Mouse (Mus musculus): ENCODE measurements around the gene Atp7b.
A peak's percentile ranks its signal among the peaks of the same experiment; 100 is the strongest.

Atp7b gene

GRCm38 (mm10) chr8:22059821-22060445, at the start of gene Atp7b:
Gene Atp7b (minus strand): TSS chr8:22060305.
- DNase-seq (ENCODE audit: low spot score in 2 of 2): peak in 1 of 2 experiments; percentile 55

GRCm38 (mm10) chr8:22107020-22107419, 46.9 kb upstream of the Atp7b start:
- DNase-seq (ENCODE audit: low spot score in 2 of 2): no peak

- no peak for DNase-seq (ENCODE audit: low spot score in 2 of 2)
These were observed 31.5 kb upstream of the Atp7b start for GRCm38 (mm10) chr8:22091568-22091967.

DNA sequence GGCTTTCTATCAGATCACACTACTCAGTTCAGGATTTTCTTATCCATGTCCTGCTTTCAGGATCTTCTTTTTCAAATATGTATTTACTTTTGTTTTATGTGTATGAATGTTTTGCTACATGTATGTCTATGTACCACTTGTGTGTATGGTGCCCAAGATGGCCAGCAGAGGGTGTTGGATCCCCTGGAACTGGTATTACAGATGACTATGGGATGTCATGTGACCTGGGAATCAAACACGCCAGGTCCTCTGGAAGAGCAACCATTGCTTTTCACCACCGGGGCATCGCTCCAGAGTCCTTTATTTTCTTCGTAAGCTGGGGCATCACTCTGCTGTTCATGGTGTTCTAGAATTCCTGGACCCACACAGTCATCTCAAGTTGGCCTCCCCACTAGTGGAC, 29.1 kb upstream of the Atp7b start:
- DNase-seq (ENCODE audit: low spot score in 2 of 2): no peak

DNA sequence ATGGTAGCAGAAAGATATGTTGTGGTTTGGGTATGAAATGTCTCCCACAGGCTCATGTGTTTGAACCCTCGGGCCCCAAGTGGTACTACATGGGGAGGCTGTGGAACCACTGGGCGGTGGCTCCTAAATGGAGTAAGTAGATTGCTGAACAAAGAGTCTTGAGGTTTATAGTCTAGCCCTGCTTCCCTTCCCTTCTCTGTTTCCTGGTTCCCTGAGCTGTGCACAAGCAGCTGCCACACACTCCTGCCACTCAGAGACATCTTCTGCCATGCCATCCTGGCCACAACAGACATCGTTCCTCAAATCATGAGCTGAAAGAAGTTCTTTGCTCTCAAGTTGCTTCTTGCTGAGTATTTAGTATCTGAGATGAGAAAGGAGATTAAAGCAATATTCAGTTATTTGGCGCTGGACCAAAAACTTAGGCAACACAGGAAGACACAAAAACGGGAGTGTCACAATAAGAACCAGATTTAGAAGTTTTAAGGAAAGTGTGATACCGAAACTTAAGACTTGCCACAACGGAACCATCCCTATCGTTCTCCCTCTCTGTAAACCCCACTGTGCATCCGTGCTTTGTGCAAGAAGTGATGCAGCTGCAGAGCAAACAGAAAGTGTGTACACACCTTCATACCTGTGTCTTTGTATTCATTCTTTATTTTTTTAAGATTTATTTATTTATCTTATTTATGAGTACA, 19.4 kb upstream of the Atp7b start:
- no peak for DNase-seq (ENCODE audit: low spot score in 2 of 2)

GRCm38 (mm10) chr8:22061126-22061525, 1.0 kb upstream of the Atp7b start:
- no peak for DNase-seq (ENCODE audit: low spot score in 2 of 2)

- peak; percentile 95 to 97 for DNase-seq (ENCODE audit: low spot score in 2 of 2)
These were observed 363 bp upstream of the Atp7b start, which contains the start of gene Alg11 for GRCm38 (mm10) chr8:22060446-22060889. Gene Alg11 (plus strand): TSS chr8:22060721.

DNA sequence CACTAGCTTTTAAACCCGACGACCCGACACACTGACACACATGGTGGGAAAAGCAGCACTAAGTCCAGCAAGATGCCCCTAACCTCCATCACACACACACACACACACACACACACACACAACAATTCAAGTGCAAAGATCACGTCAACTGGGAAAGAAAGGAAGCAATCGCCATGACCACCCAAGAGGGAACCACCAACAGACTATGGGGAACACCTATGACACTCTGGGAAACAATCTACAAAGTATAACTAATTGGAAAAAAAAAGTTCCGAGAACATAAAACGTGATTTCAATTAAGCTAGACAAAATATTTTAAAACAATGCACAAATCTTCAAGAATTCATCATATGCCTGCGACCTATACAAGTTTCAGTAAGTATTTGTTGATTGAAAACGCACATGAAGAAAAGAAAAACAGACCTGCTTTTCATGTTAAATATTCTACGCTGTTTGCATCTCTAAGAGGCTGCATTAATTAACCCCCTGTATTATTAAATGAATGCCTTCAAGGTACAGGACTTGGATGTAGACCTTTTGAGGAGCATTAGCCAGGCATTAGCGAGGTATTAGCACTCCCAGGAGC, 859 bp downstream of the Atp7b start:
- DNase-seq (ENCODE audit: low spot score in 2 of 2): no peak

DNA sequence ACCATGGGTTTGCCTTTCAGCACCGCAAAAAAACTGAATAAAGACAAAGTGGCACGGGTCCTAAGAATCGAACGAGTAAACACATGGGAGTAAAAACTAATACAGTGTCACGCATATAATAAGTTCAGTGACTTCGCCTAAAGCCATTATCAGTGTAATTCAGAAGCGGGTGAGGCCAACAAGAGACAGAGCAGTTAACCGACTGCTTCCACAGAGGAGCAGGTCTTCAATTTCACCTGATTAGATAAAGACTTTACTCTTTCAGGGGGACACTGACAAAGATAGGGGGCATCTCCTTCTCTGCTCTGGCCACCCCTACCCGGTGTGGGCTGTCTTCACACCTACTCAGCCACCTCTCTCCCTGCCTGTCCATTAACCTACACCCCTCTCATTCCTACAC, 1.7 kb downstream of the Atp7b start:
- DNase-seq (ENCODE audit: low spot score in 2 of 2): no peak

DNA sequence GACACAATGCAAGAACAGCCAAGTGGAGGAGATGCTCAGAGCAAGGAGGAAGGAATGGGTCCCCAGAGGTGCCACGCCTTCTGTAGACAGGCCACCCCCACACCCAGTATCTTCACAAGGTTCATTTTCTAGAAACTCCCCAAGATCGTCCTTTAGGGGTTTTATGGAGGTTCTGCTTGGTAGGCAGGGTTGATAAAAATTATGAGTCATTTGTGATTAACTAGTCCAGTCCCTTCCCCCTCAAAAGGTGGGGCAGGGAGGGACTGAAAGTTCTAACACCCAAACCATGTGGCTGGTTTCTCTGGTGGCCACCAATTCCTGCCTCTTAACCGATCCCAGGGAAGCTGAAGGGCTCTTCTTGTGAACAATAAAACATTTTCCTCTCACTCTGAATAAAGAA, 3.3 kb downstream of the Atp7b start:
- DNase-seq (ENCODE audit: low spot score in 2 of 2): no peak

- no peak for DNase-seq (ENCODE audit: low spot score in 2 of 2)
These were observed 4.6 kb downstream of the Atp7b start for GRCm38 (mm10) chr8:22055492-22055877.

DNA sequence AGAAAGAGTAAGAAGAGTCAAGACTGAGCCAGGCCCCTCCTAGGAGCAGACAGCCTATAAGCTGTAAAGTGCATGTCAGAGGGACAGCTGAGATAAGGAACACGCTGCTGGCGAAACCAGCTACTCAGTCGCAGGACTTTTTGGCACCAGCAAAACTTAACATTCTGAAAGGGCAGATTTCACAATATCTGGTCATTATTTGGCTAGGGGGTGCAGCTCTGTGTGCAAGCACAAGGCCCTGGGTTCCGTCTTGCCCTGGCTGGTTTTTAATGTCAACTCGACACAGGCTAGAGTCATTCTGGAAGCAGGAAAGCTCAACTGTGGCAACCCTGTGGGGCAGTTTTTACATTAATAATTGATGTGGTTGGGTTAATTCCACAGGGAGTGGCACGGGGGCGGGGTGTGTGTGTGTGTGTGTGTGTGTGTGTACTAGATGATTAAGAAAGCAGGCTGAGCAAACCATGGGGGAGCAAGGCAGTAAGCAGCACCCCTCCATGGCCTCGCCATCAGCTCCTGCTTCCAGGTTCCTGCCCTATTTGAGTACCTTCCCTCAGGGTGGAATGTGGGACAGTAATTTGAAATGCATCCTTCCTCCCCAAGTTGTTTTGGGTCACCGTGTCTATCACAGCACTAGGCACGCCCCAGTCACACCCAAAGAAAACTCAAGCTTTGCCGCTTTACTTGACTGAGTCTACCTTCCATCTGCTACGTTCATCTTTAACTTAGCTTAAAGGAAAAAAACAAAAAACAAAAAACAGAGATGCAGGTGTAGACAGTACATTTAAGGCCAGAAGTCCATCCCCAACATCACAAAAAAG, 5.2 kb downstream of the Atp7b start:
- no peak for DNase-seq (ENCODE audit: low spot score in 2 of 2)

- DNase-seq (ENCODE audit: low spot score in 2 of 2): peak in 1 of 2 experiments; percentile 12
These were observed 12.2 kb downstream of the Atp7b start for GRCm38 (mm10) chr8:22047699-22048464.

DNA sequence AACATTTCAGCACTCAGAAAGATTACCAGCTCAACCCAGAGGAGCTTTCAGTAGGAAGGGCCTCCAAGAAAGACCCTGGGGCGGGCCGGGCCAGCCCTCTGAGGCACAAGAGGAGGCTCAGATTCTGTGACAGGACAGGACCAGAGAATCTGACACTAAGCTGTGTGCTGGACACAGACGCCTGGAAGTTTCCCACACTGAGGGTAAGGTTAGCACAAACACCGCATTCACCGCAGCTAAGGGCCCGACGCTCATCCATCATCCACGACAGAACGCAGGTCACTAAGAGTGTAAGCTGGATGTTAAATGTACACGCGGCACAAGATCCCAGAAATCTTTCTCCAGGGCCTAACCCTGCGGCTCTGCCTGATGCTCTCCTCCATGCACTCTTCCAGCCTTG, 16.4 kb downstream of the Atp7b start:
- DNase-seq (ENCODE audit: low spot score in 2 of 2): no peak

GRCm38 (mm10) chr8:22042515-22042914, 17.6 kb downstream of the Atp7b start:
- DNase-seq (ENCODE audit: low spot score in 2 of 2): no peak

GRCm38 (mm10) chr8:22040153-22040509, 20.0 kb downstream of the Atp7b start:
- DNase-seq (ENCODE audit: low spot score in 2 of 2): no peak

GRCm38 (mm10) chr8:22039468-22040152, 20.5 kb downstream of the Atp7b start:
- DNase-seq (ENCODE audit: low spot score in 2 of 2): no peak

- DNase-seq (ENCODE audit: low spot score in 2 of 2): no peak
These were observed 23.1 kb downstream of the Atp7b start for GRCm38 (mm10) chr8:22037022-22037421.

DNA sequence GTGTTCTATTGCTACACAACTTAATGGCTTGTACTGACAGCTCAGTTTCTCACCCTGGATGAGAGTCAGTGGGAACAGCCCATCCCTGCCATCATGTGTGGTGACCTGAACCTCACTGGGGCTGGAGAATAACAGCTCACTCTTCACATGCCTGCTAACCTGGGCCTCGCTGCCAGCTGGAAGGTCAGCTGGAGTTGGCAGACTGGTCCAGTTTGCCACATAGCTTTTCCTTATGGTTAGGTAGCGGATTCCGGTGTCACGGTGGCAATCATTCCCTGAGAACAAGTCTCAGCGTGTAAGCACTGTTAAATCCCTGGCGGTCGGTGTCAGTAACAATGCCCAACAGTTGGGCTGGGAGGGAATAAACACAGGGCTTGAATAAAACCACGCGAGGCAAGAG, 24.0 kb downstream of the Atp7b start:
- DNase-seq (ENCODE audit: low spot score in 2 of 2): no peak

- DNase-seq (ENCODE audit: low spot score in 2 of 2): no peak
These were observed 29.1 kb downstream of the Atp7b start for GRCm38 (mm10) chr8:22030990-22031389.

DNA sequence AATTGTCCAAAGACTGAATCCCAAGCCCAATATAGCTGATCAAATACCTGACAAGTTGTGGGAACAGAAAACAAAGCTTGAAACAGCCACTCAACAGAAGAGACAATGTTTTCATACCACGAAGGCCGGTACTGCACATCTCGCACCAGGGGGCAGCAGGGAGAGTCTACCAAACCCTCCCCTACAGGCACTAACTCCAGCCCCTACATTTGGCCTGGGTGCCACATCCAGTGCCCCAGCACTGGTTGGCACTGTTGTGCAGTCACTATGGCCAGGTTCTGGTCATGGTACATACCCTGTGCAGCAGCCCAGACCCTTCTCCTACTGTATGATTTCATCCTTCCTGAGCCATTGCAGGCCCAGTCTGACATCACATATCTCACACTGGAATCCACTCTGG, 31.1 kb downstream of the Atp7b start:
- no peak for DNase-seq (ENCODE audit: low spot score in 2 of 2)
